Mouse (Mus musculus) E14TG2a.4 (cell line): ENCODE results near the gene Sept9.

ENCODE experiments used
- CTCF ChIP-seq: conservative IDR thresholded peaks from 2 replicates; pipeline ENCODE4 v1.5.1; 2014; ENCODE audit warnings: low read length
- NANOG ChIP-seq: IDR thresholded peaks from 2 replicates; pipeline ENCODE4 v1.6.1; 2014; ENCODE audit warnings: borderline replicate concordance, low read length, mixed read lengths
- POU5F1 ChIP-seq: IDR thresholded peaks from 2 replicates; pipeline ENCODE4 v1.6.1; 2014; ENCODE audit warnings: low read length, borderline replicate concordance

- no peak for TF ChIP-seq CTCF
- no peak for TF ChIP-seq POU5F1
- no peak for TF ChIP-seq NANOG
Measured at GRCm38 (mm10) chr11:117204606-117205005, 5.1 kb downstream of the Sept9 start.
